Mouse (Mus musculus) T-cell, adult 2 months (primary cell): ENCODE measurements around the gene Samd13.

Source experiments
- DNase-seq: peaks from one replicate; pipeline ENCODE4 v3.0.0; 2022; ENCODE audit warnings: low spot score

Gene Samd13

DNA sequence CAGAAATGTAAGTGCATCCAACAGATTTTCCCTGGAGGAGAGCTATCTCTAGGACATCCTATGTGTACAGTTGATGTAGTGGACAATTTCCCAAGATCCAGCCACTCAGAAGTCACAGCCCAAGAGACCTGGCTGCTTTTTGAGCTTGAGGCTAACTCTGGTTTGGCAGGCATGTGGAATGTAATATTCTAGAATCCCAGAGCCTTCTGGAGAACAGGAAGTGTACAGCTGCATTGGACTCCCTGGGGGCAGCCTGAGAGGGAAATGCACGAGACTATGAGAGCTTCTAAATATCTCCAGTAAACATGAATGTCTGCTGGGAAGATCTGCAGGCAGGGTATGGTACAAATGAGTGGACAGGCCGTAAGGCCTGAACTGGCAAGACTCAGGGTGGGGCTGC lies 14.3 kb downstream of the Samd13 start:
- no peak for DNase-seq

- DNase-seq: no peak
Measured at GRCm38 (mm10) chr3:146661907-146662306, 23.5 kb downstream of the Samd13 start.

GRCm38 (mm10) chr3:146661001-146661400 lies 24.4 kb downstream of the Samd13 start:
- no peak for DNase-seq

DNA sequence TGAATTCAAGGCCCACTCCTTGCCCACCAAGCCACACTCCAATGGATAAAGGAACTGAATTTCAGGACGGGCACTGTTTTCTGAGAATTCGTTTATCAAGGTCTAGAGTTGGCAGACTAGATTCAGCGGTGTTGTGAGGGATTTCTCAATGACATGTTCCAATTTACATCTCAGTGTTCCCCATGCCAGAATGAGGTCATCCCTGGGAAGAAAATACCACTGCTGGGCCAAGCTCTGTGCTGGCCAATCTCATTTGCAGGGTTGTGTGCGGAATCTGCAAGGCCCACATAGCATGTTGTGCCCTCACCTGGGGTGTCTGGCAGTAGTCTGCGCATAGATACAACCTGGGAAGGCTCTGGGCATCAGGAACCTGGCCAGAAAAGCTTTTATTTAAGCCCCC lies 26.1 kb downstream of the Samd13 start:
- no peak for DNase-seq

GRCm38 (mm10) chr3:146658061-146658639 lies 27.2 kb downstream of the Samd13 start:
- DNase-seq: no peak

GRCm38 (mm10) chr3:146657433-146657832 lies 28.0 kb downstream of the Samd13 start:
- DNase-seq: no peak

GRCm38 (mm10) chr3:146655111-146655577 lies 30.2 kb downstream of the Samd13 start:
- DNase-seq: no peak

GRCm38 (mm10) chr3:146653692-146654091 lies 31.7 kb downstream of the Samd13 start:
- DNase-seq: no peak

GRCm38 (mm10) chr3:146652431-146652830 lies 33.0 kb downstream of the Samd13 start:
- no peak for DNase-seq

GRCm38 (mm10) chr3:146651217-146651616 lies 34.2 kb downstream of the Samd13 start, which contains the start of gene 4930503B20Rik:
Gene 4930503B20Rik, minus strand, starts transcription at chr3:146651317.
- no peak for DNase-seq

GRCm38 (mm10) chr3:146650716-146651115 lies 34.7 kb downstream of the Samd13 start:
- no peak for DNase-seq

GRCm38 (mm10) chr3:146649311-146649894 lies 36.0 kb downstream of the Samd13 start:
- DNase-seq: no peak

- DNase-seq: no peak
Measured at GRCm38 (mm10) chr3:146641818-146642427, 43.5 kb downstream of the Samd13 start.

- no peak for DNase-seq
Measured at GRCm38 (mm10) chr3:146632506-146632905, 52.9 kb downstream of the Samd13 start.

DNA sequence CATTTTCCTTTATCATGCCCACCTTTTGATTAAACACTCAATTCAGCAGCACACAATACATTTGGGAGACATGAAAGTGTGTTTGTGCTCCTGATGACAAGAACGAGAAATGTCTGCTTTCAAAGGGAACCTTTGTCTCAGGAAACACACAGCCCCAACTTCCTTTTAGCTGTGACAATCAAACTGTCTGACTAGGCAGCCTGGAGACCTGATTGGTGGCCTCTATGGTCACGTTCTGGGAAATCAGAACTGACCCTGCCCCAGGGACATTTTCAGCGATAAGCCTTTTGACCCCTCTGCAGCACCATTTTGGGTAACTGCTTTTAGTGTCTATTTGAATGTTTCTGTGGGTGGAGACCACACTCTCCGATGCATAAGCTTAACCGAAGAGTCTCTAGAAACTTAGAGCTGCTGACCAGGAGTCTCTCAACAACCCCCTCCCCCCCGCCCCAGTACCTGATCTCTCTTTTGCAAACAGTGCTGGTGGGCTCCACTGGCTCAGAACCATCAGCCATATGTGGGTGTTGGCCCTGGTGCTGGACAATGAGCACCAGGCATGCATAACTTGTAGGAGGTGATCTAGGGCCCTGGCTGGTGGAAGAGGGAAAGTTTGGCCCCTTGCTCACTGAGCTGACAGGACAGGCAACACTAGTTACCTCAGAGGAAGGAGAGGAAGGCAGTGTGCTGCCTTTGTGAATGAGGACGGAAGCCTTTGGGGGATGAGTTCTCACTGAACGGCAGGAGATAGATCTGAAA lies 57.0 kb downstream of the Samd13 start:
- no peak for DNase-seq

GRCm38 (mm10) chr3:146625766-146626165 lies 59.6 kb downstream of the Samd13 start:
- DNase-seq: no peak

- DNase-seq: no peak
Measured at GRCm38 (mm10) chr3:146621966-146622365, 63.4 kb downstream of the Samd13 start.

- DNase-seq: no peak
Measured at GRCm38 (mm10) chr3:146620555-146621249, 64.7 kb downstream of the Samd13 start.

DNA sequence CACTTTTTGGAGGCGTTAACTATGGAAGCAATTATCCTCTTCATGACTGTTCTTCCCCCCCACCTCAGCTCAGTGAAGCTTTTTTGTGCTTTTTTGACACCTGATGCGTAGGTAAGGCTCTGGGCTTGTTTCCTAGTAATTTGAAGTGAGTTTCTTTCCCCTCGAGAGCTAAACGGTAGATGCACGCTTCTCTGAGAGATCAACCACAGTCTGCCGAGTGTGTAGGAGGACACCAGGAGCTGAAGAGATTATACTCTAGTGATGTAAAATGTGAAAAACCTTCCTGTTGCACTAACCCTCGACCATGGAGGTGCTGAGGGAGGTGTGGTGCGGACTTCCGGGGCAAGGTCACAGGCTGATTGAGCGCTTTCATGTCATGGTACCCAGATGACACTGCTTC lies 65.3 kb downstream of the Samd13 start:
- no peak for DNase-seq

DNA sequence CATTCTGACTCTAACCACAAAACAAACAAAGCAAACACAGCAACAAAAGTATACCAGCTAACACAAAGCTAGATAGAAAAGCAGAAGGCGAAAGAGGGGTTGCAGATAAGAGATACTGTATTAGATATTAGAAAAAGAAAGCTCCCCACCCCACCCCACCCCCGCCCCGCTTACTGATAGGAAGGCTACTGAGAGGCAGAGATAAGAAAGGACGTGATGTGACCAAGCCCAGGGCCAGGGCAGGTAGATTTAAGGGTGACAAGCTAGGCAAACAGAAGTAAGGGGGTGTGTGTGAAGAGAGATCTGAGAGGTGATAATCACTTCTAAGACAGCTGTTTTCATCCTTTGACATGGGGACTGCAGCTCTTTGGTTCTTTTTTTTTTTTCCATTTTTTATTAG lies 67.0 kb downstream of the Samd13 start:
- no peak for DNase-seq

GRCm38 (mm10) chr3:146617946-146618345 lies 67.4 kb downstream of the Samd13 start:
- DNase-seq: no peak
